Mouse (Mus musculus) spleen, postnatal 4 days (tissue): ENCODE data around the gene Usp32.

ENCODE experiments used
- DNase-seq, 2 experiments: peaks; one replicate each; pipeline ENCODE4 v3.0.0; 2022; ENCODE audit warnings: low spot score in 2 of 2

Usp32 gene

GRCm38 (mm10) chr11:84948526-84948925, 191.4 kb downstream of the Usp32 start:
- no peak for DNase-seq

- DNase-seq: no peak
These were observed 191.8 kb downstream of the Usp32 start for GRCm38 (mm10) chr11:84948114-84948513.

- DNase-seq: no peak
These were observed 192.8 kb downstream of the Usp32 start for GRCm38 (mm10) chr11:84947206-84947605.

GRCm38 (mm10) chr11:84945841-84946240, 194.1 kb downstream of the Usp32 start:
- no peak for DNase-seq

- no peak for DNase-seq
These were observed 195.1 kb downstream of the Usp32 start for GRCm38 (mm10) chr11:84944639-84945435.

GRCm38 (mm10) chr11:84943948-84944347, 196.0 kb downstream of the Usp32 start:
- peak; percentile 39 to 78 for DNase-seq

- no peak for DNase-seq
These were observed 199.8 kb downstream of the Usp32 start for GRCm38 (mm10) chr11:84940140-84940539.

- DNase-seq: no peak
These were observed 200.4 kb downstream of the Usp32 start for GRCm38 (mm10) chr11:84939508-84940053.
